Mouse (Mus musculus) adipocyte (in vitro differentiated cells): ENCODE measurements around the gene Tank.

Source experiments
- DNase-seq: peaks from one replicate; pipeline ENCODE4 v3.0.0-alpha.2; 2016; ENCODE audit warnings: low spot score

Tank gene

DNA sequence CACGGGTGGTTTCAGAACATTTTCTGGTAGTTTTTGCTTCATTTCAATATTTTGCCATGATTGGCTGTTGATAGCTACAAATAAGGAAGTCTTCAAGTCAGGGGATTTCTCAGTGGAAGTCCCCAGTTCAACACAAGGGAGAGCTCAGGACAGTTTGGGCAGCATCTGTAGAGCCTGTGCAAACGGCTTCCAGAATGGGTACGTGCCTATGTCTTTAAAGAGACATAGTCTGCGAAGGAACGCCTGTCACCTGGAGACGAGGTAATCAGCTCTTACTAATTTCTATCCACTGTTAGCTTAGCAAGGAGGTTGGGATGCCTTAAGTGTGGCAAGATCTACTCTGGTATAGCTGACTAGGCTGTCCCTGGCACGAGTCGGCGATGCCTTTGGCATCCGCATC lies at the start of gene Tank:
Gene Tank (plus strand): TSS at position 153 of the 400 bp plus-strand sequence.
- no peak for DNase-seq

DNA sequence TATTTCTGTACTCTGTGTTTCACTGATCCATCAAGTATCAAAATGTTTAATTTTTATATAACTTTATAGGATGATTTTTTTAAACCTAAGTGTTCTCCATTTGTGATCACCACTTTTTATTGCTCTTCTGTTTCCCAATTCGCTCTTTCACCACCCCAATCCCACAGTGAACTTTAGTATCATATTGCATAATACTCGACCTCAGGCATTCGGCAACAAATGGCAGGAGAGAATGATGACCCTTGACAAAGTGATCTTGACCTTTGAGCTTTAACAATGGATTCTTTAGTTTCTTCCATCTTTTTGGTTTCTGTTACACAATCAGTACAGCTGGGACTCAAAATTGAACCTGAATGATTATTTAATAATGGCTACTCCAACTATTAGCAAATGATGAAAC lies 46.1 kb upstream of the Tank start:
- DNase-seq, result peak; percentile 81

DNA sequence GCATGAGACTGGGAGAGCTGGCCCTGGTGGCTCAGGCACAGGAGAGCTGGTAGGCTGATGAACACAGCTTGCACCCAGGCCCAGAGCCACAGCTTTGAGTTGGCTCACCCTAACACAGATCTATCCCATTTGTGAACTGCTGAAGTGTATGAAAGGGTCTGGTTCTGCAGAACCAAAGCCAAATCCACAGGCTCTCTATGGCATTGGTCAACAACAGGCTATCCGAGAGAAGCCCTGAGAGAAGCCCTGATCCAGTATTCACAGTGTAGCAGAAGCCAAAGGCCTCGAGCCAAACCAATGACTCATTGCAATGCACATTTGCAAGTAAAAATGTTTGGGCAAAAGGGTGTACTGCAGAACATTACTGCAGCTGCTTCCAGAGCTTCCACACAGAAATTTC lies 45.3 kb upstream of the Tank start:
- peak; percentile 99 for DNase-seq

DNA sequence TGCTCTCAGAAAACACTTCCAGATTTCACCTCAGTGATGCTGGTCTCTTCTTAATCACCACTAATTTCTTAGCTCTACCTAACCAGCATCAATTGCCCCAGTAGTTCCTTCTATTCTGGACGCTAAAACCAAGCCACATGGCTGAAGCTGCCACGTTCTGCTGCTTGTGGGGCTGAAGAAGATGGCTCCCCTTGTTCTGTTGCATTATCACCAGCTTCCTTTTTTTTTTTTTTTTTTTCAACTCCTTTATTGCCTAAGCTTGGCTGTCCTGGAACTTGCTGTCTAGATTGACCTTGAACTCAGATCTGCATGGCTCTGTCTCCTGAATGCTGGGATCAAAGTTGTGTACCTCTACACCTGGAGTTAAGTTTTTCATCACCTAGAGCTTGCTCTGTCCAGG lies 41.5 kb upstream of the Tank start:
- no peak for DNase-seq

DNA sequence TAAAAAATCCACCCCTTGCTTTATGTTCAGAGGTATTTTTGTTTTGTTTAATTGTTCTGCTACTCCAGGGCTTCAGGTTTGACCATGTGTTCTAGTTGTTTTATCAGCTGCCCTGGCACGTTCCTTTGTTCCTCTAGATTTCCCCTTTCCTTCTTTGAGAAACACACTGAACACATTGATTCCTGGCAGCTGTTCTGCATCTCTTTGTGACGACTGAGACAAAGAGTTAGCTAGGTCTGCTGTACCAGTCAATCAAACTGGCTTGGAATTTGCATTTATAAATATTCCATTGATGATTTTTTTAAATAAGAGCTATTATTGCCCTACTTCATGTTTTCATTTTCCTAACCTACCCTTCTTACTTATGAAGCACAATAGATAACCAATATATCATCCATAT lies 39.0 kb upstream of the Tank start:
- DNase-seq, result no peak

DNA sequence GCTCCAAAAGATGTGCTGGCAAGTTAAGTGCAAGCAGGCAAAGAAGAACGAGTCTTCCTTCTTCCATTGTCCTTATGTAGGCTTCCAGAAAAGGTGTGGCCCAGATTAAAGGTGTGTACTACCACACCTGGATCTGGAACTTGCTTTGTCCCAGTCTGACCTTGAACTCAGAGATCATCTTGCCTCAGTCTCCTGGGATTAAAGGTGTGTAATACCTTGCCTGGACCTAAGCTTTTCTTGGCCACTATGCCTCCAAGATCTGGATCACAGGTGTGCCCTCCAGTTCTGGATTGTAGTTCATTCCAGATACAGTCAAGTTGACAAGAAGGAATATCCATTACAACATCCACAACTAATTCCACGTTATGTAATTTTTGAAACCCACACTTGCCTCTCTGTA lies 36.0 kb upstream of the Tank start:
- no peak for DNase-seq

DNA sequence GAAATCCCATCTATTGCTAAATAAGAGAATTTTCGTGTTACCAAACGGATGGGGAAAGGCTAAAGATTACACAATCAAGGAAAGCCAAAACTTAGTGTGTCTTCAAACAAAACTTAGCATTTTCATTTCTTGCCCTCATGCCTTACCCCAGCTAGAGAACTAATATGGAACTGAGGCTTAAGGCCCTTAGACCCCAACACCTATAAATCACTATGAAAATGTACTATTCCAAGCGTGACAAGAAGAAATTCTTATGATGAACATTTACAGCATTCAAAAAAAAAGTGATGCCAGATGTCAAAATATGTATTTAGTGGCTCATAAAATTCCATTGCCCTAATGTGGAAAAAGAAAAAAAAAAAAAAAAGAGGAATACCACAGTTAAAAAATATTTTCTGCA lies 32.7 kb upstream of the Tank start:
- peak; percentile 45 for DNase-seq

DNA sequence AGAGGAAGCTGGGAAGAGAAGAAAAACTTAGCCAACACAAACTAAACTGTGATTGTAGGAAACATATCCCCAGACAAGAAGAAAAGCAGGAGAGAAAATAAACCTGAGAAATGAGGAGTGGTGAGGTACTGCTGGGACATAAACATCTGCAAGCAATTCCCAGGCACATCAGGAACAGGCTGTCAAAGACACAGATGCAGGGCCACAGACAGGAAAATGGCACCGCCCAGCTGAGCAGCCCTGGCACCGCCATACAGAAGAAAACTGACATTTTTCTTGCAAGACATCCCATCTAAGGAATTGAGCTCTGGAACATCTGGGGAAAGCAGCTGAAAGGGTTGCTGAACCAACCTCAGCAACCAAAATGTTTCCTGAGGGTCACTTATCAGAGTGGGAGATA lies 30.4 kb upstream of the Tank start:
- DNase-seq, result no peak

DNA sequence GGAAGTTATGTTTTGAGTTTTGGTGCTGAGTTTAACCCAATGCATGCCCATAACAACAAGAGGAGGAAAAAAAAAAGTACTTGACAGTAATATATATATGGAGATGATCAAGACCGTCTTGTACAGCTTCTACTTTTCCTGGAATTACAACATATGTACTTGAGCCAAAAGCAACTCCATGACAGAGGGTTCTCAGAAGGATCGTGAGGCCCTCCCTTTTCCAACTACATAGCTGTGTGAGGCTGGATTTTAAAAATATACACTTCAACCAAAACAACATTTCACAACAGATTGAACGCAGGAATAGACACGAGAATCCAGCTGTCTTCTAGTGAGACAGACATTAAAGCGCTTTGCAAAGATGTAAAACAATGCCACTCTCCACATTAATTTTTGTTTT lies 26.7 kb upstream of the Tank start:
- DNase-seq, result no peak

DNA sequence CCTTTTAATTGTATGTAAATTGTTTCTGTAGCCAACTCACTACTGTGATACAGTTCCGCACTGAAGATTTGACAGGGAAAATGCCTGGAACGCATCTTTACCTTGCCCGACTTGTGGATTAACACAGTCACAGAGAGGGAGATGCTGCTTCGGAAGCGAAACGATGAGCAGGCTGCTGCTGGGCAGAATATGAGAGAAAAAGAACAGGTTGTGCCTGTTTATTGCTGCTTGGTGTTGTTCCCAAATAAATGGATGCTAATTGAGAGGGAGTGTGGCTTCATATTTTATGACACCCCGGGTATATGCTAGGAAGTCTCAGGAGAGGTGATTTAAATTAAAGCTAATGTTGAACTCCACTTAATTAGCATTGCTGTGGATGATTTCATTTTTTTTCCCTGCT lies 23.0 kb upstream of the Tank start:
- DNase-seq, result no peak

DNA sequence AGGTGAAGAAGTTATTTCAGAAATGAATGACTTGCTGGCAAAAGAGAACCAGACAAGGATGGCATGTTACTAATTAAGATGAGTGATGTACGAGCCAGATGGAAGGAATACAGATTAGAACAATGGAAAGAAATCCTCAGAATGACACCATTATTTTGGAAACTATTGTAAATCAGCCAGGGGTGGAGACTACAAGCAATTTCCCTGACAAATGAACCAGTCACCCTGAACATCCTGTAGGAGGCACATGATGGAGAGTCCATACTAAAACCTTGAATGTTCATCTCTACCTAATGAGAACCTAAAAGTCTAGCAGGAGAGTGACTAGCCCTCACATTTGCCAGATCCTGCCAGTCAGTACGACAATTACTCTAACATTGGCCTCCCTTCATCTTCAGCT lies 22.6 kb upstream of the Tank start:
- DNase-seq, result no peak

DNA sequence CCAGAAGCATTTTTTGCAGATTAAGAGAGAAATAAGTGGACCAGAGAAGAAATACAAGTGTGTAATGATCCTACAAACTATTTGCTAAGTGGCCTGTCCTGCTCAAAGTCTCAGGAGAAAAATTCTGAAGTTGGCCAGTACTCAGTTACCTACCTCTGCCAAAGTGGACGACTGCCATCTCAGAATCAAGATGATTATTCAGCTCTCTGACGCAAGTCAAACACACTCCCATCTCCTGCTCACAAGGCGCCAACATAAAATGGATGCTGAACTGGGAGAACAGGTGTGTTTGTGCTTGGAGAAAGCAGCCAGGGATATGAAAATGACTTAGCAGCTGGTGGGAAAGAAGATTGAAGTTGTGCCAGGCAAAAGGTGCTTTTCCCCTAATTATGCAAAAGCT lies 21.7 kb upstream of the Tank start:
- peak; percentile 59 for DNase-seq

DNA sequence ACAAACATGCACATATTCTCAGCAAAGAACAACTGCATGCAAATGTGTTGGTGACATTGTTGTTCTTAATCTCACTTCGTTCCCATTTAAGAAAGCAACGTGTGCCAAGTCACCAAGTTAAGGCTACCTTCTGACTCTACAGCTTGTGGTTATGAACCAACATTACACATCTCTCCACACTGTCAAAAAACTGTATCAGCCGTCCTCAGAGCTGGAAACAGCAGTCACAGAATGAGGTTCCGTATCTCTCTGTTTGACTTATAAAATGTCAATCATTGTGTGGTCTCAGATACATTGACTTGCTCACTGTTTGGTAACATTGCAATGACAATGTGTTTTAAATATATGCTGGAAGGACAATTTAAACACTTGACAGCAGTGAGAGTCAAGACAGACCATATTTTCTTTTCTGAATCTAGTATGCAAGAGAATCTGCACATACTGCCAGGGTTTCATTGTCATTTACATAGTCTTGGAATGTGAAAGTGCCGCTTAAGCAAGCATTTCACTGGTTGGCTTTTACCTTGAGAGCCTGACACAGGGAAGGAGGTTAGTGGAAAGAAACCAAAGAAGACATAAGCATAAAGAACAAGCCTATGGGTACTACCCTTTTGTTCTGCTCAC lies 20.4 kb upstream of the Tank start:
- no peak for DNase-seq

DNA sequence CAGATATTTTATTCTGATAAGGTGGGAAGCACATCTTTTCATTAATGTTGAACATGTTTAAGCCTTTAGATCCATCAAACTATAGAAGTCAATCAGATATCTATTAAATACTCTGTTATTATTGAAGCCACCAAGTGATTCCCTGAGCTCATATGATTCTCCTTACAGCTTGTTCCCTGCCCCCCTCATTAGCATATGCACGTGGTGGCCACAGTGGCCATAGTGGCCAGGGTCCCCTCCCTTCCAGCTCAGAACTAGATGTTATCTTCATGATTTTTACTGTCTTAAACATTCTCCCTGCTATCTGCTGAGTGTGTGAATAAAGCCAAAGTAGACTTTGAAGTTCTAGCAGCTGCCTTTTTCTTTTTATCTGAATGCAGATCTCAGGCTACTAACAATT lies 17.3 kb upstream of the Tank start:
- no peak for DNase-seq

DNA sequence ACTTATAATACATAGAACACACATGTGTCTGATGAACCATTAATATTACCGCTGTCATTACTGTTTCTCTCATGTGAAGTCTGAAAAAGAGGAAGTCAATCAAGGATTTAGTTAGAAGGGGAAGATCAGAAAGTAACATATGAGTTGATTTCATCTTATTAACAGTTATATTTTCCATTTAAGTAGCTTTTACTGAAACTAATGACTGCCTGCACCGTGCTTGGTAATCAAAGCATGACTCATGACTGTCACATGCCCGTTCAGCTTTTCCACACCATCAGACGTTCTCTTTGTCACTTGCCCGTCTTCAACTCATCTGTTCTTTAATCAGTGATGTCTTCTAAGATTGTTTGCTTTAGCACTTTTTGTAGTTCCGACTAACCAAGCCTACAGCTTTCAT lies 15.2 kb upstream of the Tank start:
- DNase-seq, result no peak

DNA sequence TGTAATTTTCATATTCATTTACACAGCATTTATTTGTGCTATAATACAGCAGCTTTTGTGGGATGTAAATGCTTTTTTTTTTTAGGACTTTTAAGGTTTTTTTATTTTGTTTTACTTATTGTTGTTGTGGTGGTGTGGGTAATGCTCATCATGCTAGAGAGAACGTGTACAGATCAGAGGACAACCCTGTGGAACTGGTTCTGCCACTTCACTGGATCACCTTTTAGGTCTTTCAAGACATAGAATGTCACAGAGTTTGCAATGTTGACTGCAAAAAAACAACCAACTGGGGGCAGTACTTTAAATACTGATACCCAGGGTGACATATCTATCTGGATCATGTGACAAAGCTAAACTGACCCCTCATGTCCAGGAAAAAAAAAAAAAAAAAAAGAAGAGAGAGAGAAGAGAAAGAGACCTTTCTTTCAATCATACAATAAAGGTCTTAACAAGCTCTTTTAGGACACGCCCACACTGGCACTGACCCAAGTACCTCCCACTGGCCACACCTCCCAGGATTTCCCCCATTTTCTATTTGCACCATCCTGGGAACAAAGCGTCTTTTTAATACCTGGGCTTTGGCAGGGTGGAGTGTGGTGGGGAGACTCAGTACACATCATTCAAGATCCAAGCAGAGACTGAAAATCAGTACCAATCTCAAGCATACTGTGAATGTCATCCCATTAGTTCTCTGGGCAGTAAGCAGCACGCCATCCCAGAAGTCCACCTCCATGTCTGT lies 11.2 kb upstream of the Tank start:
- DNase-seq, result no peak

DNA sequence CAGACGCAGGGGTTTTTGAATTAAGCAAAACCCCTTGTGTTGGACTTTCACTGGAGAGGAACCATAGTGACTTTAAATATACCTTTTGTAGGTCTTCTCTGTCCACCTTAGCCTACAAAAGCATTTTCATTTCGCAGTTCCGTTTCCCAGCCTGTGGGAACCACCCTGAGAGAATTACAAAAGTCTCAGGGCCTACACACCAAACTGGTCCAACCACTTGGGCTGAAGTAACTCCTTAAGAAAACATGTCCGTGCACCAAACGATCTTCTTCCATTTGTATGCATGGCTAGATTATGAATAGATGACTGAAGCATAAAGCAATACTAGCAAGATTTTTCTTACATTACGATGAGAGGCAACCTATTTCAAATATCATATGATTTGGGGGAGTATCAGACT lies 9.2 kb upstream of the Tank start:
- no peak for DNase-seq

DNA sequence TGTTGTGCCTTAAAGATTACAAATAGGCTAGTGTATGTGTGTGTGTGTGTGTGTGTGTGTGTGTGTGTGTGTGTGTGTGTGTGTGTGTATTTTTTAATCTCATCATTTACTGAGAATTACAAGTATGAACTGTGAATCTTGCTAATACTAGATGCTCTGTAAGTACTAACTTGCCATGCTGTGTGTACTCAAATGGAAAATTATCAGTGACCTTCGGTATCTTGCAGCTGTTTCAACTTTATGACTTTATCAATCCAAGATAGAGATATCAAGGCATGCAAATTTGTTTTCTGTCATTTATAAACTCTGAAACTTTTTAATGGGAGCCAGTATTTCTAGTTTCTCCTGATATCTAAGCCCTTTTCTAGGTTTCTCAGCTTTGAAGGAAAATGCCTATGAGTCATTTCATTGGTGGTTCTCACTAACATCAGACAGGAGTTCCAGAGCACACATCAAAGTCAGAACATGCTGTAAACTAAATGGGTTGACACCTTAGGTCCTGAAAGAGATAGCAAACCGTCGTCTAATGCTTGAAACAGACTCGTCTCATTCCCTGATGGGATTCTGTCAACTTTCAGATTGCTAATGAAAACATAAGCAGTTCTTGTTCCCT lies 6.9 kb upstream of the Tank start:
- DNase-seq, result no peak

DNA sequence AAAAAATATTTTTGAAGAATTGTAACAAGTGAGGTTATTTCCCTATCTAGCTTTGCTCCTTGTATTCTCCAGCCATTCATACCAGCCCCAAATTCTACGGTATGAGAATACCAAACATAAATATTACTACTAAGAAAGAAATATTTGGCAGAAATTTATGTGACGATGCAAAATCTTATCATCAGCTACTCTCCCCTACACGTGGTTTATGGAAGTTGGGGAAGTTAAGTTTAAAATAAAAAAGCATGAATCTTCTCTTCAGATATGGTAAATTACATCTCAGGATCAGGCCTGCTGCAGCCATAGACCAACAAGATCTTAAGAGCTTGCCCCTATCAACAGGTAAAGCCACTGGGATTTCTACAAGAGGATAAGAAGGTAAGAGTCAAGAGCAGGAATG lies 1.9 kb upstream of the Tank start:
- no peak for DNase-seq

DNA sequence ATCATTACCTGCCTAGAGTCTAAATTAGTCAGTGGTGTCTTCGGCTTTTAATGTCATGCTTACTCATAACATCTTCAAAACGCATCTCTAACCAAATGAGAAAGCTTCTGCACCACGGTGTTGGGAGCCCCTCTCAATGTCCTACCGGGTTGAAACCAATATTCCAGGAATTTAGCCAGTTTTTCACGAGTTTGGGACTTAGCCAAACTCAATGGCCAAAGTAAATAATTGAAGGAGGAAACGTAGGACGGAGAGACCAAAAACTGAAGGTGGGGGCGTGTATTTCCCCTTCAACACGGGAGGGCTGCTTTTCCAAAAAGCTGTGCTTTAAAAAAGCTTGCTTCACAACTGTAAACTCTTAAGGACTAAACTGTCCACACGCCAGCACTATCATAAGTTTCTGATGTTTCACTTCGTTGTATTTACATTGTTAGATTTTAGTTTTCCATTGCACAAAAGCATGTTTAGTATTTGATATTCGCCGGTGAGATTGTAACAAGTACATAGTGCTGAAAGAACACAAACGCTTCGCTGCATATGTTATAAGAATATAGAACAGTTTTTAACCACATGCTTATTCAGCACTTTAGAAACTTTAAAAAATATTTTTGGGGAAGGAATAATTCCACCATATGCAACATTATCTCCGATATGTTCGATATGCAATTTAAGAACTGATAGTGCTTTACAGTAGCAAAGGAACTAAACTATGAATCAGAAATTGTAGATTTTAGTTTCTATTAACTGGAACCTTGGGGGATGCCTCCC lies 1.3 kb upstream of the Tank start:
- DNase-seq, result no peak

DNA sequence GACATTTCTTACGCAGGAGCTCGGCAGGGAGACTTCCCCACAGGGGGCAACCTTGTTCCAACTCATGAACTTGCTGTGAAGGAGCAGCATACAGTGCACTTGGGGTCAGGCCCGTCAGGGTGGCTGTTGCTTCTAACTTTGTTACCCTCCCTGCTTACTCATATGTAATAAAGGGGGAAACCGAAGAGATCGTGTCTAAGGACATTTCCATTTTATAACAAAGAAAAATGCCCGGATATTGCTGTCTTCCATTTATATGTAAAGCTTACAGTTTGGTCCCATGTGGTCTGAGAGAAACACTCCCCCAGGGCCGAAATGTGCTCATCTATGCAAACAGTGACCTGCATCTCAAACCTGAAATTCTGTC lies 706 bp upstream of the Tank start:
- DNase-seq, result no peak

DNA sequence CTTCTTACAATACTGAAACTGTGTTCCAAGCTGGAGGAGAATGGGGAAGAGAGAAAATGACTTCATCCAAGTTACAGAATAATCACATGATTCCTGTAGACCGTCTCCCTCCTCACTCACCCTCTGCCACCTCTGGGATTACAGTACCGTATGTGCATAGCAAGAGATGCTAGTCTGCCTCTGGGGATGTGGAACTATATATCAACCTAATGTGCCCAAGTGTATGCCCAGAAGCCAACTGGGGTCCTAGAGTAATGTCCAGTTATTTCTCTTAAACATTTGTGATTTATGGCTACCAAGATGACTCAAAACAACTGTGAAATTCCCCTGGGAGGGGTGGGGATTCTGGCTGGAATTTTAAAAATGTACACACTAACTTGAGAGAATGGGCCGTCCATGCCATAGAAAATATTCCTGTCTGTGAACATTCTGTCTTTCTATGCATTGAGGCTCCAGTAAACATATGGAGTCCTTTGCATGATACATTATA lies 1.2 kb downstream of the Tank start:
- DNase-seq, result peak; percentile 58

DNA sequence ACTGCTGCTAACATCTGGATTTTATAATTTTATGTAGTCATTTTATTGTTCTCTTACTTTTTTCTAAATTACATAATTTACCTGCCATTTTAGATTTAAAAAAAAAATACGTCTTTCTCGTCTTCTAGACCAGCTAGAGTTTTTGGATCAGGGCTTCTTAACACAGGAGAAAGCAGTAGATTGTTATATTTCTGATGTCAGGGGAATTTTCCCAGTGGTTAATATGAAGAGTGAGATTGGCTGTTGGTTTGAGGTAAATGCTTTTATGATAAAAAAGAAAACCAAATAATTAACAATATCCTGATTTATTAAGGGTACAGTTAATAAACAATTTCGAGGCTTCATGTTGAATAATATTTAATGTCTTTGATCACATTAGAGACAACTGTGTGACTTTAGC lies 1.7 kb downstream of the Tank start:
- no peak for DNase-seq
